Mouse (Mus musculus) small intestine, adult 2 months (tissue): ENCODE measurements around the gene Cit. TPM values are rescaled to one million over a fixed set of nuclear protein-coding genes. Genes with fewer than 3 reads are reported as not detected.

ENCODE experiments used
- H3K27ac ChIP-seq: fragments of 200-500 bp; 2 replicates; pipeline ENCODE4 v1.5.1; 2012; ENCODE audit warnings: low read depth, low read length, control low read depth, inconsistent platforms; ENCODE audit not compliant: insufficient read depth
- H3K27me3 ChIP-seq: fragments of 200-500 bp; 2 replicates; pipeline ENCODE4 v1.6.1; 2012; ENCODE audit warnings: mild to moderate bottlenecking, moderate library complexity, low read length, inconsistent platforms; ENCODE audit not compliant: control insufficient read depth, insufficient read depth
- H3K36me3 ChIP-seq: fragments of 200-500 bp; 2 replicates; pipeline ENCODE4 v1.6.1; 2012; ENCODE audit warnings: mild to moderate bottlenecking, low read length, control low read depth, inconsistent platforms; ENCODE audit not compliant: control insufficient read depth, insufficient read depth
- H3K4me1 ChIP-seq: fragments of 200-500 bp; 2 replicates; pipeline ENCODE4 v1.6.1; 2012; ENCODE audit warnings: low read length, inconsistent platforms, mixed read lengths; ENCODE audit not compliant: control insufficient read depth, insufficient read depth, insufficient read length
- H3K4me3 ChIP-seq: fragments of 200-500 bp; 2 replicates; pipeline ENCODE4 v1.5.1; 2012; ENCODE audit warnings: low read depth, mild to moderate bottlenecking, control low read depth, inconsistent platforms, low read length, moderate library complexity
- CTCF ChIP-seq: fragments of 200-500 bp; IDR thresholded peaks from 2 replicates; pipeline ENCODE4 v1.5.1; 2012; ENCODE audit warnings: low read depth, mild to moderate bottlenecking, control low read depth, inconsistent platforms, low read length, moderate library complexity, mixed read lengths; ENCODE audit not compliant: insufficient replicate concordance, insufficient read length; ENCODE audit errors: extremely low read depth
- POLR2A ChIP-seq: fragments of 200-500 bp; IDR thresholded peaks from 2 replicates; pipeline ENCODE4 v1.6.1; 2012; ENCODE audit warnings: low read depth, mild to moderate bottlenecking, control low read depth, inconsistent platforms, low read length, moderate library complexity
- WGBS: fragments of 180-500 bp; shearing (Covaris S2); methylation state at CpG from one replicate; pipeline ENCODE4 v1.1.7; 2018; 5-methylcytosine and 5-hydroxymethylcytosine counted together
- polyA plus RNA-seq: library from polyadenylated mRNA; depleted of rRNA; stranded (reverse); fragments of >200 nt; gene quantifications from 2 replicates; pipeline ENCODE4 v1.2.3, GENCODE M21; 2012

Cit gene
- polyA plus RNA-seq, 1 experiment: 2.8 TPM

- H3K36me3 ChIP-seq: peaks cover 3% of the 10 kb centered on the region; the same call in 1 of the 2 replicates
- TF ChIP-seq CTCF: no peak
- TF ChIP-seq POLR2A: no peak
- H3K4me3 ChIP-seq: no peak overlapping the region
- H3K4me1 ChIP-seq: peaks cover 6% of the 10 kb centered on the region; the same call in 1 of the 2 replicates
- no peaks in the 10 kb centered on the region for H3K27me3 ChIP-seq
- 94% methylated on average over 4 of the region's 4 CpGs for WGBS
- no peak overlapping the region for H3K27ac ChIP-seq
Measured at GRCm38 (mm10) chr5:115852431-115852830, 7.4 kb downstream of the Cit start.

GRCm38 (mm10) chr5:115853691-115854090 is 8.6 kb downstream of the Cit start:
- H3K27ac ChIP-seq: no peak overlapping the region
- peaks cover 3% of the 10 kb centered on the region; the same call in 1 of the 2 replicates for H3K36me3 ChIP-seq
- no peaks in the 10 kb centered on the region for H3K27me3 ChIP-seq
- H3K4me3 ChIP-seq: no peak overlapping the region
- TF ChIP-seq CTCF (no peak), POLR2A (no peak)
- H3K4me1 ChIP-seq: peaks cover 5% of the 10 kb centered on the region; the same call in 1 of the 2 replicates
- WGBS: 93% methylated on average over 9 of the region's 9 CpGs

GRCm38 (mm10) chr5:115854370-115854769 is 9.3 kb downstream of the Cit start:
- no peak for TF ChIP-seq CTCF
- TF ChIP-seq POLR2A: no peak
- no peak overlapping the region for H3K27ac ChIP-seq
- WGBS: 84% methylated on average over 12 of the region's 12 CpGs
- H3K4me1 ChIP-seq: peaks cover 5% of the 10 kb centered on the region; the same call in 1 of the 2 replicates
- peaks cover 3% of the 10 kb centered on the region; the same call in 1 of the 2 replicates for H3K36me3 ChIP-seq
- peak overlapping the region; percentile 11; the same call in 1 of the 2 replicates for H3K4me3 ChIP-seq
- no peaks in the 10 kb centered on the region for H3K27me3 ChIP-seq

GRCm38 (mm10) chr5:115858652-115859051 is 13.6 kb downstream of the Cit start:
- no peaks in the 10 kb centered on the region for H3K27me3 ChIP-seq
- H3K4me1 ChIP-seq: no peaks in the 10 kb centered on the region; the same call in 1 of the 2 replicates
- no peak for TF ChIP-seq POLR2A
- TF ChIP-seq CTCF: no peak
- H3K27ac ChIP-seq: no peak overlapping the region
- 86% methylated on average over 6 of the region's 6 CpGs for WGBS
- peaks cover 3% of the 10 kb centered on the region; the same call in 1 of the 2 replicates for H3K36me3 ChIP-seq
- H3K4me3 ChIP-seq: no peak overlapping the region

- WGBS: 94% methylated on average over 9 of the region's 9 CpGs
- peaks cover 3% of the 10 kb centered on the region for H3K36me3 ChIP-seq
- H3K4me1 ChIP-seq: no peaks in the 10 kb centered on the region; the same call in 1 of the 2 replicates
- H3K27ac ChIP-seq: no peak overlapping the region
- H3K27me3 ChIP-seq: no peaks in the 10 kb centered on the region
- TF ChIP-seq POLR2A (no peak), CTCF (no peak)
- H3K4me3 ChIP-seq: no peak overlapping the region
Measured at GRCm38 (mm10) chr5:115859461-115859860, 14.4 kb downstream of the Cit start.

GRCm38 (mm10) chr5:115861991-115862390 is 16.9 kb downstream of the Cit start:
- Histone ChIP-seq H3K4me3 (no peak overlapping the region), H3K4me1 (no peaks in the 10 kb centered on the region; the same call in 1 of the 2 replicates), H3K27ac (no peak overlapping the region), H3K36me3 (peaks cover 2% of the 10 kb centered on the region), H3K27me3 (no peaks in the 10 kb centered on the region)
- TF ChIP-seq POLR2A (no peak), CTCF (no peak)
- WGBS: 78% methylated on average over 10 of the region's 10 CpGs

- TF ChIP-seq POLR2A: no peak
- no peak for TF ChIP-seq CTCF
- no peaks in the 10 kb centered on the region; the same call in 1 of the 2 replicates for H3K4me1 ChIP-seq
- H3K27me3 ChIP-seq: no peaks in the 10 kb centered on the region
- H3K27ac ChIP-seq: no peak overlapping the region
- no peak overlapping the region for H3K4me3 ChIP-seq
- peaks cover 2% of the 10 kb centered on the region for H3K36me3 ChIP-seq
- WGBS: 38% methylated on average over 10 of the region's 10 CpGs
Measured at GRCm38 (mm10) chr5:115862439-115862838, 17.4 kb downstream of the Cit start.
